Mouse (Mus musculus) heart, adult 2 months (tissue): ENCODE data around the gene Trpm1. TPM values are rescaled to one million over a fixed set of nuclear protein-coding genes. Genes with fewer than 3 reads are reported as not detected.

Source experiments
- DNase-seq, 2 experiments: peaks; one replicate each; pipeline ENCODE4 v3.0.0; 2021
- H3K27ac ChIP-seq: fragments of 200-600 bp; 2 replicates; pipeline ENCODE4 v1.8.1; 2022
- H3K27me3 ChIP-seq: fragments of 200-500 bp; 2 replicates; pipeline ENCODE4 v1.6.1; 2012; ENCODE audit warnings: mild to moderate bottlenecking, low read length, inconsistent platforms, mixed read lengths; ENCODE audit not compliant: control insufficient read depth, insufficient read depth
- H3K36me3 ChIP-seq: fragments of 200-500 bp; 2 replicates; pipeline ENCODE4 v1.6.1; 2012; ENCODE audit warnings: low read length, inconsistent platforms; ENCODE audit not compliant: control insufficient read depth, insufficient read depth
- H3K4me1 ChIP-seq: fragments of 200-500 bp; 2 replicates; pipeline ENCODE4 v1.6.1; 2011; ENCODE audit warnings: low read length; ENCODE audit not compliant: control insufficient read depth, insufficient read depth
- H3K4me3 ChIP-seq: fragments of 200-600 bp; 2 replicates; pipeline ENCODE4 v1.8.1; 2022
- H3K79me2 ChIP-seq: fragments of 200-500 bp; replicated peaks from 2 replicates; pipeline ENCODE4 v1.6.1; 2012; ENCODE audit warnings: mild to moderate bottlenecking, inconsistent platforms, low read length, moderate library complexity, mixed read lengths; ENCODE audit not compliant: control insufficient read depth, insufficient read depth
- H3K9ac ChIP-seq: fragments of 200-500 bp; 2 replicates; pipeline ENCODE4 v1.6.1; 2012; ENCODE audit warnings: low read depth, mild to moderate bottlenecking, control low read depth, inconsistent platforms, low read length, mixed read lengths
- CTCF ChIP-seq: fragments of 200-600 bp; IDR thresholded peaks from 2 replicates; pipeline ENCODE4 v1.8.1; 2022; ENCODE audit warnings: antibody characterized with exemption, mild to moderate bottlenecking, moderate library complexity
- EP300 ChIP-seq: fragments of 200-500 bp; IDR thresholded peaks from 2 replicates; pipeline ENCODE4 v1.6.1; 2011; ENCODE audit warnings: low read depth, low read length, control low read depth; ENCODE audit not compliant: insufficient read depth
- POLR2A ChIP-seq: fragments of 200-500 bp; IDR thresholded peaks from 2 replicates; pipeline ENCODE4 v1.6.1; 2011; ENCODE audit warnings: mild to moderate bottlenecking, low read depth, low read length, control low read depth; ENCODE audit not compliant: insufficient read depth
- WGBS: fragments of 180-500 bp; shearing (Covaris S2); methylation state at CpG from one replicate; pipeline ENCODE4 v1.1.7; 2018; 5-methylcytosine and 5-hydroxymethylcytosine counted together
- intact Hi-C: fragments of 180-260 bp; cut with DNase I; formaldehyde crosslinking; loops from one replicate; pipeline ENCODE4 v1.15.1; 2025
- polyA plus RNA-seq: library from polyadenylated mRNA; depleted of rRNA; stranded (reverse); fragments of >200 nt; gene quantifications from 2 replicates; pipeline ENCODE4 v1.2.3, GENCODE M21; 2012
- total RNA-seq, 2 experiments: library from RNA; stranded (reverse); gene quantifications; 2 replicates each; pipeline ENCODE4 v1.2.3; 2021

Trpm1 gene
- total and polyA plus RNA-seq, 3 experiments = 0.06 TPM; not detected in 2

- TF ChIP-seq CTCF = no peak
- TF ChIP-seq EP300 = peak; percentile 92
- peak; percentile 38; the same call in 1 of the 2 replicates for TF ChIP-seq POLR2A
- H3K27me3 ChIP-seq = no peaks in the 10 kb centered on the region
- H3K27ac ChIP-seq = peak overlapping the region; percentile 91
- DNase-seq = peak; percentile 53 to 77
- H3K79me2 ChIP-seq = no peaks in the 10 kb centered on the region
- WGBS = 17% methylated on average over 5 of the region's 5 CpGs
- H3K36me3 ChIP-seq = no peaks in the 10 kb centered on the region
- H3K4me1 ChIP-seq = peaks cover 31% of the 10 kb centered on the region
- H3K9ac ChIP-seq = no peak overlapping the region; the same call in 1 of the 2 replicates
- intact Hi-C loops = loop anchor here (1.0 to 10.0 kb wide), 4 partner anchors 92 to 403 kb away; partner anchors contain the start of gene Klf13
- H3K4me3 ChIP-seq = no peak overlapping the region
These were observed 2.8 kb downstream of the Trpm1 start for GRCm38 (mm10) chr7:64156271-64156911.

- DNase-seq = no peak
- Histone ChIP-seq H3K36me3 (no peaks in the 10 kb centered on the region), H3K9ac (no peak overlapping the region), H3K4me1 (peaks cover 31% of the 10 kb centered on the region), H3K79me2 (no peaks in the 10 kb centered on the region), H3K4me3 (no peak overlapping the region), H3K27me3 (no peaks in the 10 kb centered on the region), H3K27ac (peak overlapping the region; percentile 91)
- intact Hi-C loops = loop anchor here (1.0 to 10.0 kb wide), 4 partner anchors 92 to 404 kb away; partner anchors contain the start of gene Klf13
- 51% methylated on average over 7 of the region's 7 CpGs for WGBS
- TF ChIP-seq EP300 (no peak), CTCF (no peak), POLR2A (no peak)
These were observed 3.5 kb downstream of the Trpm1 start for GRCm38 (mm10) chr7:64156918-64157690.

GRCm38 (mm10) chr7:64158281-64159055 is 4.8 kb downstream of the Trpm1 start:
- DNase-seq = no peak
- TF ChIP-seq CTCF (no peak), EP300 (no peak), POLR2A (no peak)
- 71% methylated on average over 12 of the region's 12 CpGs for WGBS
- Histone ChIP-seq H3K4me1 (peaks cover 31% of the 10 kb centered on the region), H3K79me2 (no peaks in the 10 kb centered on the region), H3K4me3 (no peak overlapping the region), H3K36me3 (no peaks in the 10 kb centered on the region), H3K9ac (peak overlapping the region; percentile 1), H3K27me3 (no peaks in the 10 kb centered on the region), H3K27ac (peak overlapping the region; percentile 91)
- intact Hi-C loops = loop anchor here (10.0 kb wide), 3 partner anchors 94 to 304 kb away; partner anchors contain the start of gene Klf13

GRCm38 (mm10) chr7:64159056-64159542 is 5.5 kb downstream of the Trpm1 start:
- no peak for DNase-seq
- no peaks in the 10 kb centered on the region for H3K27me3 ChIP-seq
- intact Hi-C loops = loop anchor here (10.0 kb wide), 3 partner anchors 94 to 304 kb away; partner anchors contain the start of gene Klf13
- 45% methylated on average over 5 of the region's 5 CpGs for WGBS
- H3K27ac ChIP-seq = peak overlapping the region; percentile 91
- H3K4me3 ChIP-seq = no peak overlapping the region
- no peaks in the 10 kb centered on the region for H3K36me3 ChIP-seq
- peak overlapping the region; percentile 1 for H3K9ac ChIP-seq
- peaks cover 31% of the 10 kb centered on the region for H3K4me1 ChIP-seq
- H3K79me2 ChIP-seq = no peaks in the 10 kb centered on the region
- TF ChIP-seq EP300 (peak; percentile 30; the same call in 1 of the 2 replicates), POLR2A (peak; percentile 33; the same call in 1 of the 2 replicates), CTCF (no peak)

- Histone ChIP-seq H3K4me3 (no peak overlapping the region), H3K4me1 (peaks cover 31% of the 10 kb centered on the region), H3K9ac (peak overlapping the region; percentile 1; the same call in 1 of the 2 replicates), H3K36me3 (no peaks in the 10 kb centered on the region), H3K27ac (peak overlapping the region; percentile 91), H3K79me2 (no peaks in the 10 kb centered on the region), H3K27me3 (no peaks in the 10 kb centered on the region)
- intact Hi-C loops = loop anchor here (2.0 to 10.0 kb wide), 4 partner anchors 95 to 305 kb away; partner anchors contain the start of genes Klf13 and Mtmr10
- TF ChIP-seq POLR2A (no peak), CTCF (no peak), EP300 (no peak)
- WGBS = 57% methylated on average over 7 of the region's 7 CpGs
- DNase-seq = no peak
These were observed 6.3 kb downstream of the Trpm1 start for GRCm38 (mm10) chr7:64159612-64160591.
